Mouse (Mus musculus) hindbrain, embryonic 14.5 days (tissue): ENCODE data around the gene Serpinb11. TPM values are rescaled to one million over a fixed set of nuclear protein-coding genes. Genes with fewer than 3 reads are reported as not detected.

Experiments used
- ATAC-seq: fragments of 200-750 bp; cut with Nextera tagmentation; 2 replicates; pipeline ENCODE4 v1.8.0; 2017; ENCODE audit warnings: moderate number of reproducible peaks, mild to moderate bottlenecking, moderate TSS enrichment, moderate library complexity; ENCODE audit not compliant: low FRiP score
- DNase-seq: peaks from one replicate; pipeline ENCODE4 v3.0.0-alpha.2; 2015; ENCODE audit warnings: low spot score
- H3K27ac ChIP-seq: fragments of 300-500 bp; sonication (generic); 2 replicates; pipeline ENCODE4 v1.5.1; 2014; ENCODE audit warnings: mild to moderate bottlenecking, moderate library complexity
- H3K27me3 ChIP-seq: fragments of 300-500 bp; sonication (generic); 2 replicates; pipeline ENCODE4 v1.6.1; 2014; ENCODE audit warnings: mild to moderate bottlenecking, low read length, mixed read lengths; ENCODE audit not compliant: control insufficient read depth, insufficient read depth
- H3K36me3 ChIP-seq: fragments of 300-500 bp; sonication (generic); replicated peaks from 2 replicates; pipeline ENCODE4 v1.6.1; 2014; ENCODE audit not compliant: control insufficient read depth, insufficient read depth
- H3K4me1 ChIP-seq: fragments of 300-500 bp; sonication (generic); replicated peaks from 2 replicates; pipeline ENCODE4 v1.6.1; 2014; ENCODE audit warnings: antibody characterized with exemption, low read length, mixed read lengths; ENCODE audit not compliant: control insufficient read depth, insufficient read depth
- H3K4me2 ChIP-seq: fragments of 300-500 bp; sonication (generic); replicated peaks from 2 replicates; pipeline ENCODE4 v1.6.1; 2014; ENCODE audit warnings: mild to moderate bottlenecking, moderate library complexity
- H3K4me3 ChIP-seq: fragments of 300-500 bp; sonication (generic); replicated peaks from 2 replicates; pipeline ENCODE4 v1.5.1; 2014; ENCODE audit warnings: mild to moderate bottlenecking, low read length
- H3K9ac ChIP-seq: fragments of 300-500 bp; sonication (generic); 2 replicates; pipeline ENCODE4 v1.6.1; 2014
- H3K9me3 ChIP-seq: fragments of 300-500 bp; sonication (generic); 2 replicates; pipeline ENCODE4 v1.6.1; 2016; ENCODE audit warnings: low read length; ENCODE audit not compliant: control insufficient read depth
- WGBS: fragments of 180-500 bp; shearing (Covaris S2); extraction: QIAGEN DNeasy Blood & Tissue Kit; methylation state at CpG from one replicate; pipeline ENCODE4 v1.1.7; 2014; 5-methylcytosine and 5-hydroxymethylcytosine counted together
- polyA plus RNA-seq: library from polyadenylated mRNA; unstranded; fragments of >200 nt; fragmentation: Nextera tagmentation; extraction: Ambion mirVana; gene quantifications from 2 replicates; pipeline ENCODE4 v1.2.1, GENCODE M21; 2014

Gene Serpinb11
- not detected in 2 replicates for polyA plus RNA-seq

DNA sequence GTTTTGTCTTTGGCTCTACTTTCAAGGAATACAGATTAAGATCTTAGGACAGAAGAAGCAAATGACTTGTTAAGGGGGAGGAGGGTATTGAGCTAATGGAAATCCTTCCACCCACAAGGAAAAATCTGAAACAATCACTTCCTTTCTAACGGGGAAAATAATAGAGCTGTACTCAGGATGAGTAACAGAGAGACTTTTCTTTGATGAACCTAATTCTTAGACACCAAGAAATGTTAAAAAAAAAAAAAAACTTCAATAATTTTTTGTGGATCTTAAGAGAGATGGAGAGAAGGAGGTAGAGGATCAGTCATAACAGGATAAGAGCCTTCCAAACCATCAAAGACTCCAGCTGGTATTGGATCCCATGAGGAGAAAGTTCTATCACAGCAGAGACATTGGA lies at the start of gene Serpinb11:
Serpinb11 (plus strand) TSS at position 301 of the 400 bp plus-strand sequence.
- ATAC-seq (no peak), DNase-seq (no peak)
- H3K9ac ChIP-seq, result no peak within 1 kb of the TSS
- H3K27me3 ChIP-seq, result no peaks in the 10 kb centered on the region
- no peak within 1 kb of the TSS for H3K27ac ChIP-seq
- no peak within 1 kb of the TSS for H3K4me2 ChIP-seq
- 79% methylated on average over 1 of the region's 1 CpGs for WGBS
- H3K4me1 ChIP-seq, result no peaks in the 10 kb centered on the region
- H3K4me3 ChIP-seq, result no peak within 1 kb of the TSS
- no peaks in the 10 kb centered on the region for H3K36me3 ChIP-seq
- no peaks in the 10 kb centered on the region for H3K9me3 ChIP-seq

DNA sequence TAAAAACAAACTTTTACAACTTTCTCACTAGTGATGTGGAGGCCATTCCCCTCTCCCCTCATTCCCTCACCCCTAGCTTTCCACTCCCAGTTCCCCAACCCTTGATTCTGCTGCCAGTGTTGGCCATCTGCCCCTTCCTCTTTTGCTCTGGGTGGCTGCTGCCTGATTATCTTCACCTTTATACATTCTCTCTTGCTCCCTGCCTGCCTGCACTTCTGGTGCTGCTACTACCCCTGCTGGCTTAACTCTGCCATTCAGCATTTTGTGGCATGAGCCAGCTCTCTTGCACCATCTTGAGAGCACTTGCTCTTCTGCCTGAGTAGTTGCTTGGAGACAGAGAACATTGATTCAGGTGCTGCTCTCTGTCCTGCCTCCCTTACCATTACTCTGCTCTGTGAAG lies 15.0 kb upstream of the Serpinb11 start:
- Histone ChIP-seq H3K4me3 (no peak overlapping the region), H3K4me1 (no peaks in the 10 kb centered on the region), H3K4me2 (no peak overlapping the region), H3K27me3 (no peaks in the 10 kb centered on the region), H3K9ac (no peak overlapping the region), H3K27ac (no peak overlapping the region), H3K9me3 (no peaks in the 10 kb centered on the region), H3K36me3 (no peaks in the 10 kb centered on the region)
- ATAC-seq, result no peak
- DNase-seq, result no peak

DNA sequence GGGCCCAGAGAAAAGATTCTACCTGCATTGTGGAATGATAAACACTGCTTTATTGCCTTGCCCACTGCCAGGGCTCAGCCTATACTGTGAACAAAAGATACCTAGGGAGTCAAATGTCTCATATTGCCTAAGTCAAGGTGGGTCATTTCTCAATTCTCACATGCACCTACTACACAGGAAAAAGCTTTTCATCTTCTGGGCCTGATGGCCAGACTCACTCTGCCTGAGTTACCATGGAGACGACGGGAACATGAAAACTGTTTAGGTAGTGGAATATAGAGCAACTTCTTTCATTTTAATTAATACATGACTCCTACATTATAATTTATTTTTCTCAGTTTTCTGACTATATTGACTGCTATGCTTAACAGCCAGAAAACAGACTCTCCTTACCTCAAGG lies 14.2 kb upstream of the Serpinb11 start:
- H3K4me2 ChIP-seq, result no peak overlapping the region
- DNase-seq, result no peak
- no peaks in the 10 kb centered on the region for H3K27me3 ChIP-seq
- no peaks in the 10 kb centered on the region for H3K36me3 ChIP-seq
- no peak overlapping the region for H3K9ac ChIP-seq
- no peaks in the 10 kb centered on the region for H3K9me3 ChIP-seq
- no peaks in the 10 kb centered on the region for H3K4me1 ChIP-seq
- no peak for ATAC-seq
- no peak overlapping the region for H3K4me3 ChIP-seq
- WGBS, result 92% methylated on average over 2 of the region's 2 CpGs
- no peak overlapping the region for H3K27ac ChIP-seq

DNA sequence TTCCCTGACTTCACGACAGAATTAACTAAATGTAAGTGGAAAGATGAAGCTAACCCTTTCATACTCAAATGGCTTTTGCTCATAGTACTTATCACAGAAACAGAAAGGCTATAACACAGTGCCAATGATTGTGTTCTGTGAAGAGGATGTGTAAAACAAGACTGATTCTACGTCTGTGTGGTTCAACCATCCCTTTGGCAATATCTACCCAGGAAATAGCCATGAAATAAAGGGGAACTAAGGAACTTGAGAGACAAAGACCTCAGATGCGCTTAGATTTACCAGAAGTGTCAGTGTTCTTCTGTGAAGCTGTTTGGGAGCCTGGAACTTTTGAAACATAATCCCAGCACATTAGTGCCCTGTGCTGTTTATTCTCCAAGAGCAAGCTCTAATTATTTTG lies 10.6 kb upstream of the Serpinb11 start:
- WGBS, result 65% methylated on average over 3 of the region's 3 CpGs
- Histone ChIP-seq H3K4me2 (no peak overlapping the region), H3K4me1 (no peaks in the 10 kb centered on the region), H3K4me3 (no peak overlapping the region), H3K9ac (no peak overlapping the region), H3K27ac (no peak overlapping the region), H3K9me3 (no peaks in the 10 kb centered on the region), H3K27me3 (no peaks in the 10 kb centered on the region), H3K36me3 (no peaks in the 10 kb centered on the region)
- no peak for DNase-seq
- no peak for ATAC-seq

DNA sequence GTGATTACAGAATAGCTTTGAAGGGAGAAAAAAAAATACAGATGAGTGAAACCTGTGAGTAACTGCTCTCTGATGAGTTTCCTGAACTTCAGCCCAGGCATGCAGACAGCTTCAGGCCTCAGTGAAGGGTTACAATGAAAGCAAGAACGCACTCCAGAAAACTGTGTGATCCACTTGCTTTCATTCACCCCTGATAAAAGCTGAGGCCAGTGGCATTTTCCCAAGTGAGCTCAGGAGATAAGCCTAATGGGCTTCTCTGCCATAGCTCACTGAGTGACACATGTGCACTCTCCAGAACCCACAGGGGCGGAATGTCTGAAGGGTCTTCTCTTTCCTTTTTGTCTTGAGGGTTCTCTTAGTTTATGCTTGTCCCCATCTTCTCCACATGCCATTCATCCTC lies 9.9 kb upstream of the Serpinb11 start:
- Histone ChIP-seq H3K9ac (no peak overlapping the region), H3K27ac (no peak overlapping the region), H3K9me3 (no peaks in the 10 kb centered on the region), H3K27me3 (no peaks in the 10 kb centered on the region), H3K4me2 (no peak overlapping the region), H3K4me1 (no peaks in the 10 kb centered on the region), H3K4me3 (no peak overlapping the region), H3K36me3 (no peaks in the 10 kb centered on the region)
- no peak for ATAC-seq
- DNase-seq, result no peak
- 87% methylated on average over 2 of the region's 2 CpGs for WGBS

DNA sequence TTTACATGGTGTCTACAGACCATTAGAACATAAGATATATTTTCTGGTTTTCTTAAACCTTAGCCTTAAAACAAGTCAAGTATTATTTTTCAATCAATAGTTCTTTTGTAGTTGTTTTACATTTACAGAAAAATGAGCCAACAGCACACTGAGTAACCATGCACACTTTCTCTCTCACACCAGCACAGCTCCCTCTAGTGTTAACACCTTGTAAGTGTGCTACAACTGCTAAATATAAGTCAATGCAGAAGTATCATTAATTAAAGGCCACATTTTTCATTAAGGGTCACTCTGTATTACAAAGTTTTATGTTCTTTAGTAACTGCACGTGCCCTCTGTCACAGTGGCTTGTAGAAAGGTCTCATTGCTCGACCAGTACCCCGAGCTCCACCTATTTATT lies 8.0 kb upstream of the Serpinb11 start:
- H3K4me1 ChIP-seq, result no peaks in the 10 kb centered on the region
- H3K4me3 ChIP-seq, result no peak overlapping the region
- no peak overlapping the region for H3K27ac ChIP-seq
- no peak overlapping the region for H3K4me2 ChIP-seq
- WGBS, result 43% methylated on average over 3 of the region's 3 CpGs
- DNase-seq (no peak), ATAC-seq (no peak)
- no peaks in the 10 kb centered on the region for H3K9me3 ChIP-seq
- no peak overlapping the region for H3K9ac ChIP-seq
- no peaks in the 10 kb centered on the region for H3K36me3 ChIP-seq
- H3K27me3 ChIP-seq, result no peaks in the 10 kb centered on the region

DNA sequence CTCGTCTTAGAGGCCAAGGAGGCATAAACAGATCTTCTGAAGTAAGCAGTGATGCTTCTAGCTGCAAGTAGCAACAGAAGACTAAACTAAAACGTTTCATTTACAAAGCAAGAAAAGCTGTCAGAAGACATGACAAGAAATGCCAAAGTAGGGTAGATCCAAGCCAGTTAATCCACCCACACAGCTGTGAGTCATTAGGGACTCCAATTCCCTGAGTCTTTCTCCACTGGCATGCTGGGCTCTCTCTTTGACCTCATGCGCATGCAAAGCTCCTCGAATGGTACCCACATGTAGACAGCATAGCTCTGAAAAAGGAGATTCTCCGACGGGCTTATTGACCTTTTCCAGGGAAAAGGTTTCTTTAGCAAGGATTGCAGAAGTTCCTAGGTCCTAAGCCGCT lies 5.0 kb downstream of the Serpinb11 start:
- H3K4me3 ChIP-seq, result no peak overlapping the region
- no peak for DNase-seq
- 65% methylated on average over 7 of the region's 7 CpGs for WGBS
- no peaks in the 10 kb centered on the region for H3K27me3 ChIP-seq
- H3K9ac ChIP-seq, result no peak overlapping the region
- H3K4me1 ChIP-seq, result no peaks in the 10 kb centered on the region
- H3K9me3 ChIP-seq, result no peaks in the 10 kb centered on the region
- H3K36me3 ChIP-seq, result no peaks in the 10 kb centered on the region
- ATAC-seq, result no peak
- no peak overlapping the region for H3K27ac ChIP-seq
- H3K4me2 ChIP-seq, result no peak overlapping the region

DNA sequence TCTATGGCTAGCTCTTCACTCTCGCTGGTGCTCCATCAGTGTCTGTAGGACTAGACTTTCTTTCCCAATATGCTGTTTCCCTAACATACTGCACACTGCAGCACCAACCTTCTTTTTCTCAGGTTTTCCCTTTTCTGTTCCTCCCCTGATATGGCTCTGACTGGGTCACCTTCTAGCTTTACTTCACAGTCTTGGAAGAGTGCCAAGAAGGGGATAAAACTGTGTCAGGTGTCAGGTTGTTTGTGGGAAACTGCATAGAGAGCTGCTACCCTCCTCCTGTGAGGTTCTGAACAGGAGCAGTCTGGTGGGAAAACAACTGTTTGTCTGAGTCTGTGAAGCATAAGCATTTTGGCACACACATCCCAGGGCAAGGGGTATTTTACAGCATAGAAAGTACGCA lies 7.9 kb downstream of the Serpinb11 start:
- no peak overlapping the region for H3K4me3 ChIP-seq
- no peaks in the 10 kb centered on the region for H3K36me3 ChIP-seq
- H3K27ac ChIP-seq, result no peak overlapping the region
- 78% methylated on average over 2 of the region's 2 CpGs for WGBS
- no peak overlapping the region for H3K4me2 ChIP-seq
- no peaks in the 10 kb centered on the region for H3K9me3 ChIP-seq
- no peak overlapping the region for H3K9ac ChIP-seq
- H3K27me3 ChIP-seq, result no peaks in the 10 kb centered on the region
- H3K4me1 ChIP-seq, result no peaks in the 10 kb centered on the region
- ATAC-seq, result no peak
- DNase-seq, result no peak

DNA sequence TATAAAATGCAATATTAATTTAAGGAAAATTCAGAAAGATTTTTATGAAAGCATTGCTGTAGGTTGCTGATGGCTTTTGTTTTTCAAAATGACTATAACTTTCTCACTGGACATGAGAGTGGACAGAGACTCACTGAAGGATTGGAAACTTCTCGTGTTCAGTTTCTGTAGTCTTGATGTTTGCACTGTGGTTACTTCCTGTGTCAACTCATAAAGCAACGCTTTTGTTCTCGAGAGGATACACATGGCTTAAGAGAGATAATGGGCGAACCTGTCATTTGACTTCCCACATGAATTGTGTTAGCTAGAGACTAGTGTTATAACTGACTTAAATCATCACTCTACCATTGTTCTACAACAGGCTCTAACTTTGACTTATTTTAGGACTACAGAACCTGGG lies 16.0 kb downstream of the Serpinb11 start:
- Histone ChIP-seq H3K9ac (no peak overlapping the region), H3K4me3 (no peak overlapping the region), H3K4me1 (no peaks in the 10 kb centered on the region), H3K27me3 (no peaks in the 10 kb centered on the region), H3K36me3 (no peaks in the 10 kb centered on the region), H3K27ac (no peak overlapping the region), H3K9me3 (no peaks in the 10 kb centered on the region), H3K4me2 (no peak overlapping the region)
- 82% methylated on average over 4 of the region's 4 CpGs for WGBS
- no peak for ATAC-seq
- DNase-seq, result no peak

DNA sequence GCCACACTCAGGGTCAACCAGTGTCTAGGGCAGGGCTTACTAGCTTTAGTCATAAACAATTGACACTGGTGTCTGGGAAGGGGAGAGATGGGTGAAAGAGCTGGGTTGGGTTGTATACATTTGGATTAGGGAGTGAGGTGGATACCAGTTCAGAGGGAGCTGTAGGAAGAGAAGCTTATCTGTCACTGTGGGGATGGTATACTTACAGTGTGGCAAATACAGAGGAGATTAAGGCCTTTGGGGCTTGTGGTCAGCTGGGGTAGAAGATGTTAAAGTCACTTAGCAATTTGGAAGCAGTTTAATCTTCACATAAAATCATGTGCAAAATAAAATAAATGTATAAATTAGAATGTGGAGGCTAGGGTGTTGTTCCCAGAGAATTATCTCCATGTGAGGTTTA lies 17.4 kb downstream of the Serpinb11 start:
- no peaks in the 10 kb centered on the region for H3K4me1 ChIP-seq
- H3K27me3 ChIP-seq, result no peaks in the 10 kb centered on the region
- no peak overlapping the region for H3K9ac ChIP-seq
- H3K27ac ChIP-seq, result no peak overlapping the region
- H3K4me3 ChIP-seq, result no peak overlapping the region
- DNase-seq, result no peak
- no peaks in the 10 kb centered on the region for H3K36me3 ChIP-seq
- no peak overlapping the region for H3K4me2 ChIP-seq
- no peaks in the 10 kb centered on the region for H3K9me3 ChIP-seq
- no peak for ATAC-seq
